Mouse (Mus musculus) ZHBTc4 (cell line): ENCODE results near the gene Copb1.

Source experiments
- DNase-seq: peaks from one replicate; pipeline ENCODE4 v3.0.0-alpha.2; 2011; ENCODE audit warnings: low read depth, low spot score

Copb1 gene

DNA sequence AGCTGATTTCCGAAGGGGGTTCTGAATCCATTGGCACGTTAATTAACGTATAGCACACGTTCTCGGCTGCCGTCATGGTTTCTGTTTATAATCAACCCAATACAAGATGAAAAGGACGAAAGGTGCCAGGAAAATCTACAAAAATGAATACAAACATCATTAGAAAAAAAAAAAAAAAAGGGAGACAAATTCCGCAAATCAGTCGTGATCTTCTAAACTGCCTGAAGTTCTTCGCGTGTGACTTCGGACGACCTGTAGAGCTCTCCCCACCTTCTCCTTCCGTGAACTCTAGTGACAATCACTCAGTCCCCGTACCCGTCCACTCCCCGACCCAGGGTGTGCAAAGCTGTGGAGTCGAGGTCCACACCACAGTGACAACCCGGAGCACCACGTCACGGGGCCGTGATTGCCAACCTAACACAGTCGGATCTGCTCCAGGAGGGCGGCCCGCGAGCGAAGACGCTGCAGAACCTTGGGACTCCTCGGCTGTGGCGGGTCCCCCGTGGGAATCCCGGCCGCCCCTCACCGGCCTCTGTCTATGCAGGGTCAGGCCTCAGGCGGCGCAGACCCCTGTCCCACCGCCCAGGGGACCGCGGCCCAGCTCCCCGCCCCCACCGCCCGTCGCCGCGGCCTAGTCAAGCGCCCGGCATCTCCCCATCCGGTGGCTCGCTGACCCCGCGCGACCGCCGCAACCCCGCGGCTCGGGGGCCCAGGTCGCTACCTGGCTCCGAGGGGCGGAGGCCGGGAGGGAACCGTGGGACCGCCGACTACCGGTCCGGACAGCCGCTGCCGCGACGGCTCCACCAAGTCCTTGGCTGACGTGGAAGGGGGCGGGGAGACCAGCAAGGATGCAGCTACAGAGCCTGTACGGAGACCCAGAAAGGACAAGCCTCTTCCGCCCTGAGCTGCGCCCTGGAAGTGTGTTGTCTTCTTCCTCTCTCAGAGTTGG, at the start of gene Copb1:
Gene Copb1 (minus strand): TSS at position 827 of the 949 bp plus-strand sequence.
- DNase-seq, result peak; percentile 94

- no peak for DNase-seq
Measured at GRCm38 (mm10) chr7:114301293-114301782, 46.8 kb upstream of the Copb1 start.

DNA sequence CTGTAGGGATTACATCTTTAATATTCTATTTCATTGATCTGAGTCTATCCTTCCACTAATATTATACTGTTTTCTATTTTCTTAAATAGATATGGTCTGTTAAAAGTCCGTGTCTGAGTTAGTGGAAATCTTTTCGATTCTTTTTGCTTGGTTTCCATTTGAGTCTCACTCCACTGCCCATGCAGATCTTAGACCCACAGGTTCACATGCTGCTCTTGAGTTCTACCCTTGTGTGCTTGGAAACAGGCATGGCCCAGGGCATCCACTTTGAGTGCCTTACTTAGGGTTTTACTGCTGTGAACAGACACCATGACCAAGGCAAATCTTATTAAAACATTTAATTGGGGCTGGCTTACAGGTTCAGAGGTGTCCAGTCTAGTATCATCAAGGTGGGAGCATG, 46.3 kb upstream of the Copb1 start:
- DNase-seq, result no peak

- no peak for DNase-seq
Measured at GRCm38 (mm10) chr7:114299247-114299646, 44.7 kb upstream of the Copb1 start.

- DNase-seq, result no peak
Measured at GRCm38 (mm10) chr7:114294698-114295097, 40.2 kb upstream of the Copb1 start.

DNA sequence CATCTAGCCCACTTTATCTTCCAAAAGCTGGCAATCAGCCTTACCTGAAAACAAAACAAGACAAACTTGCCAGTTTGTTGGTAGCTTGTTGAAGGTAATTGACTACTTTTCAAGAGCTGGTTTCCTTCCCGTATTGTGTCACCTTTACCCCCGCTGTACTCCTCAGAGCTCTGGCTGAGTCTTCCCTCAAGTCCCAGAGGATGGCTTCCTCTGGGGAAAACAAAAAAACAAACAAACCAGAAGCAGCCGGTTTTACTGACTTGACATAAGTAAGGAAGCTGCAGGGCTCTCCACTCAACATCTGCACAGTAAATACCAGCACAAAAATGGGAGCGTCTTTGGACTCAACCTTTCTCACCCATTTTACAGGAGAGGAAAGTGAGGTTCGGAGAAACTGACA, 39.4 kb upstream of the Copb1 start:
- DNase-seq, result no peak

GRCm38 (mm10) chr7:114292501-114292971, 38.0 kb upstream of the Copb1 start:
- no peak for DNase-seq

- no peak for DNase-seq
Measured at GRCm38 (mm10) chr7:114291461-114292335, 37.2 kb upstream of the Copb1 start.

DNA sequence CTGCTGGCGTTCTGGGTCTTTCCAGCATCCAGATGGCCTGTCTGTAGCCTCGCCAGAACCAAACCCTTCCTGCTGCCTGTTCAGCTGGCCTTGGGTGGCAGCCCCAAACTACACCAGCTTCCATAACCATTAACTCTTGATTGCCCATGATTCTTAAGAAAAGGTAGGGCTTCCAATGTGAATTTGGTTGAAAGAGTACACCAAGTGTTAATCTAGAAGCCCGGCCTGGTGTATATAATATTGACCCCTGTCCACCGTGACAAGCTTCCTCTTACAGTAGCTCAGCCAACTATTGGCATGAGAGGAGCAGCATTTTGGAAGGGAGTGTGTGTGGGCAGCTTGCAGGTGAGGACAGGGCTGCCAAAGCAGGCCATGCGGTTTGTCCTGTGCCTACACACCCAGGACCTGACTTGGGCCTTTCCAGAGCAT, 35.6 kb upstream of the Copb1 start:
- DNase-seq, result no peak

GRCm38 (mm10) chr7:114284296-114284910, 29.9 kb upstream of the Copb1 start:
- DNase-seq, result no peak

GRCm38 (mm10) chr7:114283006-114283405, 28.5 kb upstream of the Copb1 start:
- DNase-seq, result peak; percentile 18

DNA sequence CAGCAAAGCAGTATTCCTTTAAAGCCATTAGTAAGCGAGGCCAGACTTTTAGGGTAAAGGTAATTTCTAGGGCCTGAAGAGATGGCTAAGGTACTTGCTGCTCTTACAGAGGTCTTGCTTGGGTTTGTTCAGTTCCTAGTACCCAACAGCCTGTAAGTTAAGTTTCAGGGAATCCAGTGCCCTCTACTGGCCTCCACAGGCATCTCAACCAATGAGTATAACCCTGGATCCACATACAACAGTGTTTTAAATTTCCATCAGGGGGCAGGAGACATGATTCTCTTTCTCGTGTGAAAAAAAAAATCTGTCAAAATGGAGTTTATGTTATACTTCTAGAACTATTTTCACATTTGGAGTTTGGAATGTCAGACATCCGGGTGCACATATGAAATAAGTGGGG, 27.2 kb upstream of the Copb1 start:
- DNase-seq, result peak; percentile 81

GRCm38 (mm10) chr7:114276005-114276752, 21.7 kb upstream of the Copb1 start, which contains the start of gene Psma1:
Gene Psma1 (minus strand): TSS chr7:114276118.
- DNase-seq, result peak; percentile 100

- DNase-seq, result no peak
Measured at GRCm38 (mm10) chr7:114275372-114276004, 21.0 kb upstream of the Copb1 start.

- no peak for DNase-seq
Measured at GRCm38 (mm10) chr7:114268446-114268845, 13.9 kb upstream of the Copb1 start.

DNA sequence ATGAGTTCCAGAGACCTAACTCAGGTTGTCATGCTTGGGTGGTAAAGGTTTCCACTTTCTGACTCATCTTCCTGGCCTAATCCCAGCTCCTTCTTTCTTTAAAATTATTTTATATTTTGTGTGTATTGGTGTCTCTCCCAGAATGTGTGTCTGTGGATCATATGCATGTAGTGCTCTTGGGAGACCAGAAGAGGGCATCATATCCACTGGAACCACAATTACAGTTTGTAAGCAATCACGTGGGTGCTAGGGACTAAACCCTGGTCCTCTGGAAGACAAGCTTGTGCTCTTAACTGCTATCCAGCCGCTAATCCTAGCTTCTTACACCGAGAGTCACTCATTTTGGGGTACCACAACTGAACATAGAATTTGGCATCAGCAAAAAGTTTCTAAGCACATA, 2.8 kb downstream of the Copb1 start:
- DNase-seq, result peak; percentile 55

GRCm38 (mm10) chr7:114233980-114234379, 20.5 kb downstream of the Copb1 start:
- peak; percentile 9 for DNase-seq

- no peak for DNase-seq
Measured at GRCm38 (mm10) chr7:114232982-114233381, 21.5 kb downstream of the Copb1 start.

- no peak for DNase-seq
Measured at GRCm38 (mm10) chr7:114231857-114232256, 22.7 kb downstream of the Copb1 start.

DNA sequence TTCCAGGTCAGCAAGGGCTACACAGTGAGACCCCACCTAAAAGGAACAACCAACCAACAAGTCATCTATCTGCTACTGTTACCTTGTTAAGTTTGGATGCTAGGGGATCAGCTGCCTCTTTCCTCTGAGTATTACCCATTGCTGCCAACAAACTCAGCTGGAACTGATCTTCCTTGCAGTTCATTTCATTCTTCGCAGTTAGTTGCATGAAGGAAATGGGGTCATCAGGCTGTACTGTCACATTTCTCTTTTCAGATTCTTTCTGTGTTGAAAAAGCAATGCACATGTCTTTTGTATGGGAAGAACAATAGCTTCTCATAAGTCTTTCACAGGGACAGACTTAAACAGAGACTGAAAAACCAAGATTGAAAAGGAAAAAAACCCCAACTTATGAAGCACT, 28.0 kb downstream of the Copb1 start:
- no peak for DNase-seq
